Mouse (Mus musculus) liver, adult 2 months (tissue): ENCODE measurements around the gene Creb3l2.

Experiments
- CTCF ChIP-seq: fragments of 200-500 bp; IDR thresholded peaks from 2 replicates; pipeline ENCODE4 v1.5.1; 2011; ENCODE audit warnings: low read depth, low read length, control low read depth
- POLR2A ChIP-seq: fragments of 200-500 bp; IDR thresholded peaks from 2 replicates; pipeline ENCODE4 v1.6.1; 2011; ENCODE audit warnings: low read length, control low read depth; ENCODE audit not compliant: insufficient read depth; ENCODE audit errors: extremely low read depth

- TF ChIP-seq POLR2A = no peak
- TF ChIP-seq CTCF = no peak
Observed at GRCm38 (mm10) chr6:37310601-37311000, 131.3 kb downstream of the Creb3l2 start.
